Mouse (Mus musculus): ENCODE results near the gene Elmo1. TPM values are rescaled to one million over a fixed set of nuclear protein-coding genes. Genes with fewer than 3 reads are reported as not detected.

Elmo1 gene
- total and polyA plus RNA-seq, 3 experiments, result 23.1 to 50.2 (median 32.2) TPM

DNA sequence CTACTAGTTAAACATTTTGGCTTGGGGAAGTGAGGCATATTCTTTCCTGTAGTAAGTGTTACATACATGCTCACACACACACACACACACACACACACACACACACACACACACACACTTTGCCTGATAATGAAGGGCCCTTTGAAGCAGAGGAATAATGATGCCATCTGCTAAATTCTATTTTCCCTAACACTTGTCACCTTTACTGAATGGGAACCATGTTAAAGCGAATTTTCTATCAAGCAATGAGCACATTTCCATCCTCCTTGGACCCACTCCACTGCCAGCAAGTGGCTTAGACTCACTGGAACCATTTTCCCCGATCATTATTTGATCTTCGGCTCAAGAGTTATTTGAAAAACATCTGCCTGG, 8.2 kb downstream of the Elmo1 start:
- no peak overlapping the region for H3K4me3 ChIP-seq (replicated peaks in 1 of 3; ENCODE audit: low read depth in 2 of 3, low read length in 2 of 3, poor library complexity in 1 of 3)
- peaks cover 3 to 61% of the 10 kb centered on the region in 2 experiments; a peak in 2 of 4 replicates for H3K4me1 ChIP-seq (ENCODE audit: control insufficient read depth in 1 of 2, insufficient read depth in 2 of 2)
- in situ Hi-C loops (cut with MboI; ENCODE audit: low pct_ligation_motif_present, low pct_unique_long_range_greater_than_20kb, low sequenced_read_pairs), result no loop called here
- DNase-seq (ENCODE audit: extremely low read depth), result no peak
- dilution Hi-C loops (cut with MboI; ENCODE audit: extremely low pct_ligation_motif_present, extremely low pct_unique_long_range_greater_than_20kb, low sequenced_read_pairs), result no loop called here
- H3K79me2 ChIP-seq (replicated peaks; ENCODE audit: control insufficient read depth, extremely low read depth, insufficient read depth, poor library complexity, severe bottlenecking), result peaks cover 7% of the 10 kb centered on the region; the same call in 1 of the 2 replicates
- no peak overlapping the region for H3K27ac ChIP-seq (ENCODE audit: insufficient read depth, low read depth)
- no peaks in the 10 kb centered on the region for H3K9me3 ChIP-seq (replicated peaks; ENCODE audit: low read length)
- H3K36me3 ChIP-seq (replicated peaks in 1 of 2; ENCODE audit: control insufficient read depth in 1 of 2, insufficient read depth in 1 of 2, low read length in 1 of 2), result peaks cover 0 to 19% of the 10 kb centered on the region in 2 experiments
- TF ChIP-seq POLR2AphosphoS2 (IDR thresholded peaks at IDR 0.05; ENCODE audit: low read depth, low read length), result no peak
- H3K9ac ChIP-seq (ENCODE audit: insufficient read depth, low read depth), result no peak overlapping the region
- H3K4me2 ChIP-seq (ENCODE audit: insufficient read depth, low read depth, poor library complexity, severe bottlenecking), result no peak overlapping the region
- H3K27me3 ChIP-seq (replicated peaks), result no peaks in the 10 kb centered on the region

GRCm38 (mm10) chr13:20099546-20099945, 9.2 kb downstream of the Elmo1 start:
- no peaks in the 10 kb centered on the region for H3K9me3 ChIP-seq (replicated peaks; ENCODE audit: low read length)
- H3K4me1 ChIP-seq (ENCODE audit: control insufficient read depth in 1 of 2, insufficient read depth in 2 of 2), result peaks cover 3 to 66% of the 10 kb centered on the region in 2 experiments; a peak in 2 of 4 replicates
- no peak for DNase-seq (ENCODE audit: extremely low read depth)
- peaks cover 7% of the 10 kb centered on the region; the same call in 1 of the 2 replicates for H3K79me2 ChIP-seq (replicated peaks; ENCODE audit: control insufficient read depth, extremely low read depth, insufficient read depth, poor library complexity, severe bottlenecking)
- dilution Hi-C loops (cut with MboI; ENCODE audit: extremely low pct_ligation_motif_present, extremely low pct_unique_long_range_greater_than_20kb, low sequenced_read_pairs) (no loop called here), in situ Hi-C loops (cut with MboI; ENCODE audit: low pct_ligation_motif_present, low pct_unique_long_range_greater_than_20kb, low sequenced_read_pairs) (no loop called here)
- H3K36me3 ChIP-seq (replicated peaks in 1 of 2; ENCODE audit: control insufficient read depth in 1 of 2, insufficient read depth in 1 of 2, low read length in 1 of 2), result peaks cover 0 to 22% of the 10 kb centered on the region in 2 experiments
- TF ChIP-seq RCOR1 (conservative IDR thresholded peaks at IDR 0.05; ENCODE audit: low read depth, low read length) (no peak), ELF1 (IDR thresholded peaks at IDR 0.05; ENCODE audit: low read depth, low read length) (no peak), HCFC1 (IDR thresholded peaks at IDR 0.05; ENCODE audit: low read depth, low read length) (no peak), CTCF (conservative IDR thresholded peaks at IDR 0.05 in 1 of 2, IDR thresholded peaks at IDR 0.05 in 1 of 2; ENCODE audit: low read depth in 2 of 2, low read length in 2 of 2) (no peak), EP300 (IDR thresholded peaks at IDR 0.05; ENCODE audit: low read length) (no peak), MEF2A (IDR thresholded peaks at IDR 0.05; ENCODE audit: borderline replicate concordance, low read depth, low read length) (no peak), TBP (conservative IDR thresholded peaks at IDR 0.05; ENCODE audit: low read depth, low read length) (no peak), SIN3A (IDR thresholded peaks at IDR 0.05; ENCODE audit: low read length) (no peak), MAFK (IDR thresholded peaks at IDR 0.05; ENCODE audit: insufficient replicate concordance, low read length) (no peak), JUN (IDR thresholded peaks at IDR 0.05; ENCODE audit: insufficient read depth, low read depth, low read length) (no peak), ZNF384 (IDR thresholded peaks at IDR 0.05; ENCODE audit: low read depth, low read length) (no peak), POLR2A (IDR thresholded peaks at IDR 0.05; ENCODE audit: low read depth, low read length) (no peak), NRF1 (IDR thresholded peaks at IDR 0.05; ENCODE audit: low read depth, low read length) (no peak), MYC (IDR thresholded peaks at IDR 0.05; ENCODE audit: low read depth, low read length) (no peak), SMC3 (IDR thresholded peaks at IDR 0.05; ENCODE audit: low read depth, low read length) (no peak), POLR2AphosphoS2 (IDR thresholded peaks at IDR 0.05; ENCODE audit: low read depth, low read length) (no peak)
- no peak overlapping the region for H3K4me3 ChIP-seq (replicated peaks in 1 of 3; ENCODE audit: low read depth in 2 of 3, low read length in 2 of 3, poor library complexity in 1 of 3)
- no peak overlapping the region for H3K27ac ChIP-seq (ENCODE audit: insufficient read depth, low read depth)
- no peak overlapping the region for H3K9ac ChIP-seq (ENCODE audit: insufficient read depth, low read depth)
- H3K27me3 ChIP-seq (replicated peaks), result no peaks in the 10 kb centered on the region
- H3K4me2 ChIP-seq (ENCODE audit: insufficient read depth, low read depth, poor library complexity, severe bottlenecking), result no peak overlapping the region
